Mouse (Mus musculus): Measurements from ENCODE around the gene Tulp4. TPM values are rescaled to one million over a fixed set of nuclear protein-coding genes. Genes with fewer than 3 reads are reported as not detected.

Tulp4 gene
- total RNA-seq, 1 experiment, result 59.5 TPM

DNA sequence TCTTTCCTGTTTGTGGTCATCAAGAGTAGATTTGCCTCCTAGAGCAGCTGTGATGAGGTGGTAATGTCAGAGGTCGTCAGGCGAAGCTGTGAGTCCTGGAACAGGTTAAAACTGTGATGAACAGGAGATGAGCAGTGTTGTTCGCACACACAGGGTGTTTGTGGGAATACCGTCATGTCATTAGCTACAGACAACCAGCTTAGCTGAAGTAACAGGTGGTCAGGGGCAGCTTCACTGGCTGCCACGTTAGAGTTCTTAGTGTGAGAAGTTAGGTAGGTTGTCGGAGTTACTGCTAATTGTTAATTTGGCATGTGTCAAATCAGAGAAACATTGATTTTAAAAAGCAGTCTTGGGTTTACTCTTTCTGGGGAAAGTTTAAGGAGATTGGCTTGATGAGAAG lies 7.4 kb downstream of the Tulp4 start:
- Histone ChIP-seq H3K27ac (ENCODE audit: insufficient read depth, low read depth, low read length, poor library complexity, severe bottlenecking) (no peak overlapping the region), H3K4me3 (ENCODE audit: insufficient read depth in 1 of 2, low read depth in 1 of 2, low read length in 2 of 2, poor library complexity in 1 of 2, severe bottlenecking in 1 of 2) (no peak overlapping the region), H3K9me3 (ENCODE audit: control insufficient read depth, insufficient read depth, low read depth, low read length) (no peaks in the 10 kb centered on the region), H3K9ac (ENCODE audit: insufficient read depth, low read depth, low read length, poor library complexity, severe bottlenecking) (no peak overlapping the region), H3K36me3 (ENCODE audit: control insufficient read depth, insufficient read depth, low read length, poor library complexity, severe bottlenecking) (0 out of 2 replicates have a peak, but pooled peaks cover 2% of the 10 kb centered on the region), H3K4me1 (ENCODE audit: control insufficient read depth in 2 of 2, insufficient read depth in 2 of 2, low read length in 2 of 2, poor library complexity in 1 of 2) (no peaks in the 10 kb centered on the region)
- no peak for DNase-seq (ENCODE audit: low read depth, low spot score)
- in situ Hi-C loops (cut with MboI; ENCODE audit: low sequenced_read_pairs in 2 of 2, unreplicated experiment in 2 of 2), result no loop called here
- TF ChIP-seq CHD2 (IDR thresholded peaks at IDR 0.05; ENCODE audit: low read depth, low read length), result no peak
- no peak for TF ChIP-seq ZC3H11A (IDR thresholded peaks at IDR 0.05; ENCODE audit: borderline replicate concordance, low read depth, low read length)
- no peak for TF ChIP-seq HCFC1 (IDR thresholded peaks at IDR 0.05; ENCODE audit: borderline replicate concordance, insufficient read depth, low read length)
- no peak for TF ChIP-seq ZNF384 (IDR thresholded peaks at IDR 0.05; ENCODE audit: low read depth, low read length)
- TF ChIP-seq MAFK (IDR thresholded peaks at IDR 0.05; ENCODE audit: insufficient read depth, low read depth, low read length), result no peak

DNA sequence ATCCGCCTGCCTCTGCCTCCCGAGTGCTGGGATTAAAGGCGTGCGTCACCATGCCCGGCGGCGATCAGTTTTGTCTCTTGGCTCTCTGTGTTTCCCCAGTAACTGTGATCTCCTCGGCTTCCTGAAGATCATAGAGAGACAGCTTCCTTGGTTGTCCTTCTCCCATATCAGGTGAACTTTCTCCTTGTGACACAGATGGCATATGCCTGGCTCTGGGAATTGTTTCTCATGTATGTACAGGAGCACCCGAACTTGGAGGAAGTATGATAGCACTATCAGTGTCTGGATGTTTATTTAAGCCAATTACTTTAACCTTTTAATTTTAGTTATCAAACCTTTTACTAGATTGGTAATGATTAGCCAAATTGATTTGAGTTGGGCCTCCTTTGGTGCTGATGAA lies 8.8 kb downstream of the Tulp4 start:
- no peak for DNase-seq (ENCODE audit: low read depth, low spot score)
- Histone ChIP-seq H3K9ac (ENCODE audit: insufficient read depth, low read depth, low read length, poor library complexity, severe bottlenecking) (no peak overlapping the region), H3K27ac (ENCODE audit: insufficient read depth, low read depth, low read length, poor library complexity, severe bottlenecking) (no peak overlapping the region), H3K4me3 (ENCODE audit: insufficient read depth in 1 of 2, low read depth in 1 of 2, low read length in 2 of 2, poor library complexity in 1 of 2, severe bottlenecking in 1 of 2) (no peak overlapping the region), H3K4me1 (ENCODE audit: control insufficient read depth in 2 of 2, insufficient read depth in 2 of 2, low read length in 2 of 2, poor library complexity in 1 of 2) (no peaks in the 10 kb centered on the region), H3K36me3 (ENCODE audit: control insufficient read depth, insufficient read depth, low read length, poor library complexity, severe bottlenecking) (no peaks in the 10 kb centered on the region), H3K9me3 (ENCODE audit: control insufficient read depth, insufficient read depth, low read depth, low read length) (no peaks in the 10 kb centered on the region)
- TF ChIP-seq HCFC1 (IDR thresholded peaks at IDR 0.05; ENCODE audit: borderline replicate concordance, insufficient read depth, low read length) (no peak), MAFK (IDR thresholded peaks at IDR 0.05; ENCODE audit: insufficient read depth, low read depth, low read length) (no peak), ZNF384 (IDR thresholded peaks at IDR 0.05; ENCODE audit: low read depth, low read length) (no peak), ZC3H11A (IDR thresholded peaks at IDR 0.05; ENCODE audit: borderline replicate concordance, low read depth, low read length) (no peak), CHD2 (IDR thresholded peaks at IDR 0.05; ENCODE audit: low read depth, low read length) (no peak)
- in situ Hi-C loops (cut with MboI; ENCODE audit: low sequenced_read_pairs in 2 of 2, unreplicated experiment in 2 of 2), result no loop called here

GRCm38 (mm10) chr17:6117148-6117725 lies 11.0 kb downstream of the Tulp4 start:
- Histone ChIP-seq H3K9me3 (ENCODE audit: control insufficient read depth, insufficient read depth, low read depth, low read length) (no peaks in the 10 kb centered on the region), H3K4me1 (ENCODE audit: control insufficient read depth in 2 of 2, insufficient read depth in 2 of 2, low read length in 2 of 2, poor library complexity in 1 of 2) (no peaks in the 10 kb centered on the region), H3K36me3 (ENCODE audit: control insufficient read depth, insufficient read depth, low read length, poor library complexity, severe bottlenecking) (no peaks in the 10 kb centered on the region), H3K9ac (ENCODE audit: insufficient read depth, low read depth, low read length, poor library complexity, severe bottlenecking) (no peak overlapping the region), H3K4me3 (ENCODE audit: insufficient read depth in 1 of 2, low read depth in 1 of 2, low read length in 2 of 2, poor library complexity in 1 of 2, severe bottlenecking in 1 of 2) (no peak overlapping the region), H3K27ac (ENCODE audit: insufficient read depth, low read depth, low read length, poor library complexity, severe bottlenecking) (no peak overlapping the region)
- TF ChIP-seq ZC3H11A (IDR thresholded peaks at IDR 0.05; ENCODE audit: borderline replicate concordance, low read depth, low read length) (no peak), CHD2 (IDR thresholded peaks at IDR 0.05; ENCODE audit: low read depth, low read length) (no peak), MAFK (IDR thresholded peaks at IDR 0.05; ENCODE audit: insufficient read depth, low read depth, low read length) (no peak), HCFC1 (IDR thresholded peaks at IDR 0.05; ENCODE audit: borderline replicate concordance, insufficient read depth, low read length) (no peak), ZNF384 (IDR thresholded peaks at IDR 0.05; ENCODE audit: low read depth, low read length) (no peak)
- in situ Hi-C loops (cut with MboI; ENCODE audit: low sequenced_read_pairs in 2 of 2, unreplicated experiment in 2 of 2), result no loop called here
- no peak for DNase-seq (ENCODE audit: low read depth, low spot score)

DNA sequence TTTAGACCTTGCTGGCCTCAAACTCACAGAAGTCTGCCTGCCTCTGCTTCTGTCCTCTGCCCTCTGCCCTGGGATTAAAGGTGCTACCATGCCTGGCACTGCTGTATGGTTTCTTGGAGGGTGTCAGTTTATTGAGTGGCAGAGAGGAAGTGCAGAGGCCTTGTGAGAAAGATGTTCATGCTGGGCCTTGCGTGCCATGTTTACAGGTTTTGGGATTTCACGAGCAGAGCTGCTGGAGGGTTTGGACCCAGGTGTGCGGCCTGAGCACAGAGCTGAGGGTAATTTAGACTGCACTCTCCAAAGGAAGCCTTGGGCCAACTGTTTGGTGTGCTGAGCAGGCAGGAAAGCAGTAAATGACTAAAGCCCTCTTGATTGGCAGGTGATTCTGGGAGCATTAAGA lies 11.7 kb downstream of the Tulp4 start:
- H3K36me3 ChIP-seq (ENCODE audit: control insufficient read depth, insufficient read depth, low read length, poor library complexity, severe bottlenecking), result no peaks in the 10 kb centered on the region
- DNase-seq (ENCODE audit: low read depth, low spot score), result no peak
- H3K4me1 ChIP-seq (ENCODE audit: control insufficient read depth in 2 of 2, insufficient read depth in 2 of 2, low read length in 2 of 2, poor library complexity in 1 of 2), result no peaks in the 10 kb centered on the region
- no peak for TF ChIP-seq ZC3H11A (IDR thresholded peaks at IDR 0.05; ENCODE audit: borderline replicate concordance, low read depth, low read length)
- no peak for TF ChIP-seq ZNF384 (IDR thresholded peaks at IDR 0.05; ENCODE audit: low read depth, low read length)
- no peak for TF ChIP-seq HCFC1 (IDR thresholded peaks at IDR 0.05; ENCODE audit: borderline replicate concordance, insufficient read depth, low read length)
- TF ChIP-seq MAFK (IDR thresholded peaks at IDR 0.05; ENCODE audit: insufficient read depth, low read depth, low read length), result no peak
- no peak for TF ChIP-seq CHD2 (IDR thresholded peaks at IDR 0.05; ENCODE audit: low read depth, low read length)
- H3K9me3 ChIP-seq (ENCODE audit: control insufficient read depth, insufficient read depth, low read depth, low read length), result no peaks in the 10 kb centered on the region
- H3K27ac ChIP-seq (ENCODE audit: insufficient read depth, low read depth, low read length, poor library complexity, severe bottlenecking), result no peak overlapping the region
- in situ Hi-C loops (cut with MboI; ENCODE audit: low sequenced_read_pairs in 2 of 2, unreplicated experiment in 2 of 2), result no loop called here
- H3K9ac ChIP-seq (ENCODE audit: insufficient read depth, low read depth, low read length, poor library complexity, severe bottlenecking), result no peak overlapping the region; the same call in 1 of the 2 replicates
- H3K4me3 ChIP-seq (ENCODE audit: insufficient read depth in 1 of 2, low read depth in 1 of 2, low read length in 2 of 2, poor library complexity in 1 of 2, severe bottlenecking in 1 of 2), result no peak overlapping the region

Data from ES-E14 (cell line).